Mouse (Mus musculus) gastrocnemius, adult 2 months (tissue): Measurements from ENCODE around the gene Ldah. TPM values are rescaled to one million over a fixed set of nuclear protein-coding genes. Genes with fewer than 3 reads are reported as not detected.

ENCODE experiments used
- DNase-seq: peaks from one replicate; pipeline ENCODE4 v3.0.0; 2022
- H3K27ac ChIP-seq: fragments of 200-600 bp; 2 replicates; pipeline ENCODE4 v1.8.1; 2022; ENCODE audit warnings: mild to moderate bottlenecking
- H3K4me3 ChIP-seq: fragments of 200-600 bp; 2 replicates; pipeline ENCODE4 v1.8.1; 2022; ENCODE audit warnings: mild to moderate bottlenecking, moderate library complexity
- CTCF ChIP-seq: fragments of 200-600 bp; IDR thresholded peaks from 2 replicates; pipeline ENCODE4 v1.8.1; 2022; ENCODE audit warnings: antibody characterized with exemption, mild to moderate bottlenecking, moderate library complexity
- intact Hi-C: fragments of 180-260 bp; cut with DNase I; formaldehyde crosslinking; loops from one replicate; pipeline ENCODE4 v1.15.1; 2025
- total RNA-seq, 2 experiments: library from RNA; stranded (reverse); gene quantifications; 2 replicates each; pipeline ENCODE4 v1.2.3; 2021

Ldah gene
- total RNA-seq, 2 experiments from 2014 or later, result 11.2 to 13.0 TPM

DNA sequence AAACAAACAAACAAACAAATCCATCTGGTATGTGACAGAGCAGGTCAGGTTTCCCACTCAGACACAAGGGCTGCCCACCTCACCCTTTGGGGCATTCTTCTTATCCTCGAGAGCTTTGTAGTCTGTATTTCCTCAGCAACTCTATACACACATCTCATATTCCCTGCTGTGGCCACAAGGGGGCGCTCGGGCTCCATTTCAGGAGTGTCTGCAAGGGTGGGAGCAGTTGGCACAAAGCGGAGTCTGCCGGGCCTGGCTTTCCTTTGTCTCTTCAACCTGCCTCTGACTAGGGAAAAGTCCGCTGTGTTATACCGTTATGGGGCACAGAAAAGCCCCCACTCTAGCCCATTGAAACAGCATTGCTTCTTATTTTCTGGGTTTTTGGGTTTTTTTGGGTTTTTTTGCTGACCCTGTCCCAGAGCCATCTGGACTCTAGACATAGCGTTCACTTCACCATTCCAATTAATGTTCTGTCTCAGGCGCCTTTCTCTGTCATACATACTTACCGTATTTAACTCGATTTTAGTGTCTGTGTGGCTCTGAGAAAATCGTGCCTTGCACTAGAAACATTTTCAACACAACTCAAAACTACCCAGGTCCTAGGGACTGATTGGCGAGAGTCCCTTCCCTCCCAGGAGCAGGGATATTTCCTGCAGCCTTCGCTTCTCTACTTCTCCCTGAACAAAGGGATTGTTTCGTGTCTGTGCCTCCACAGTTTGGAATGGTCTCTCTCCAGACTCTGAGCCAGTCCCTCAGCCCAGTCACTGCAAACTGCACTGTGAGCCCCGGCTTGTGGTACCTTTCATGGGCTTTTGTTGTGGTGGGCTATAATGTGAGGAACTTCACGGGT is 119.1 kb downstream of the Ldah start:
- intact Hi-C loops, result loop anchor here (1.0 to 2.0 kb wide), 3 partner anchors 14 to 175 kb away; partner anchors contain the start of gene Hs1bp3
- peak; percentile 95 for DNase-seq
- no peak; the same call in none of the 2 replicates for TF ChIP-seq CTCF
- H3K4me3 ChIP-seq, result peak overlapping the region; percentile 20
- H3K27ac ChIP-seq, result peak overlapping the region; percentile 84

DNA sequence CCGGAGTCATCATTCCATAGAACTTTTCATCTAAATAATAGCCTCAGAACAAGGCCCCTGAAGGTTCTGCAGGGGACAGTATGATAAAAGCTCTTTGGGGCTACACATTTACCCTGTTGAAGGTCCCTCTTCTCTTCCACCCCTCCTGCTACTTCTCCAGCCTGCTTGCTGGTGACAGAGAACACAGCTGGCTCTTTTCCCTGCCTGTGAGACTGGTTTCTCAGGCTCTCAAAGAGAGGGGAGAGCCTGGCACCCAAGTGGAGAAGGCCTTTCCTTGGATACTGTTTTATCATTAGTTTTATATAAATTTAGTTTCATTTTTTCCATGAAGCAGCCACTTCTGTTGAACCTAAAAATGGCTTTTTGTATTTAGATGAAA is 119.8 kb downstream of the Ldah start:
- no peak for DNase-seq
- intact Hi-C loops, result loop anchor here (1.0 to 2.0 kb wide), 2 partner anchors 117 to 175 kb away; no protein-coding TSS in a partner anchor
- no peak for TF ChIP-seq CTCF
- H3K27ac ChIP-seq, result peak overlapping the region; percentile 84
- H3K4me3 ChIP-seq, result no peak overlapping the region

- no peak for DNase-seq
- no peak for TF ChIP-seq CTCF
- Histone ChIP-seq H3K27ac (no peak overlapping the region), H3K4me3 (no peak overlapping the region)
- intact Hi-C loops, result no loop called here
Observed at GRCm38 (mm10) chr12:8329236-8329635, 121.3 kb downstream of the Ldah start.

DNA sequence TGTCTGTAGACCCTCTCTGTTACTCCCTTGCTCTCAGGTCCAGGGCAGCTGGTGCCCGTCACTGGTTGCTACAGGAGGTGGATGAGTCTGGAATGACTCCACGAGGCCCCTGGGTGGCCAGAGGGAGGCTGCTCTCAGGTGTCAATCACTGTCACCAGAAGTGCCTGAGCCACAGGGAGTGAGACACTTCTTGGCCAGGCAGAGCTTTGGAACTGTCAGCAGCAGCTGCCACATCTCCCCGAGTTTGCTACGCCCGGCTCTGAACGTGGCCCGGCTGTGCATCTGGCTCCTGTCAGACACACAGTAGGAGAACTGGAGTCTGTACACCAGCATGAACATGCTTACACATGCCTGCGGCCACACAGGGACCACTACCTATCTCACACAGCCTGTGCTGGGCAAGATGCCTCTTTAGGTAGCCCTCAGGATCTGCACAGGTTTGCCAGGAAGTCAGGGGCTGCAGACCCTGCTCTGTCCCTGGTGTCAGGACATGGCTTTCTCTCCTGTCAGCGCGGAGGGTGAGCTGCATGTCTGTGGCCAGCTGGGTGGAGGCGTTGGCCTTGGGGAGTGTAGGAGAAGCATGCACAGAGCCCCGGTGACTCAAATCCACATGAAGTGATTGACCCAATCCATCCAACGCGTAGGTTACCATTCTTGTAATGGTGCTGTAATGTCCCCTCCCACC is 123.7 kb downstream of the Ldah start:
- intact Hi-C loops, result no loop called here
- peak; percentile 81 for DNase-seq
- Histone ChIP-seq H3K27ac (peak overlapping the region; percentile 74), H3K4me3 (no peak overlapping the region)
- no peak for TF ChIP-seq CTCF

GRCm38 (mm10) chr12:8332174-8332542 is 124.3 kb downstream of the Ldah start:
- no peak for DNase-seq
- Histone ChIP-seq H3K4me3 (no peak overlapping the region), H3K27ac (peak overlapping the region; percentile 74; the same call in 1 of the 2 replicates)
- TF ChIP-seq CTCF, result no peak
- intact Hi-C loops, result no loop called here

GRCm38 (mm10) chr12:8333617-8334016 is 125.7 kb downstream of the Ldah start:
- peak overlapping the region; percentile 73 for H3K27ac ChIP-seq

DNA sequence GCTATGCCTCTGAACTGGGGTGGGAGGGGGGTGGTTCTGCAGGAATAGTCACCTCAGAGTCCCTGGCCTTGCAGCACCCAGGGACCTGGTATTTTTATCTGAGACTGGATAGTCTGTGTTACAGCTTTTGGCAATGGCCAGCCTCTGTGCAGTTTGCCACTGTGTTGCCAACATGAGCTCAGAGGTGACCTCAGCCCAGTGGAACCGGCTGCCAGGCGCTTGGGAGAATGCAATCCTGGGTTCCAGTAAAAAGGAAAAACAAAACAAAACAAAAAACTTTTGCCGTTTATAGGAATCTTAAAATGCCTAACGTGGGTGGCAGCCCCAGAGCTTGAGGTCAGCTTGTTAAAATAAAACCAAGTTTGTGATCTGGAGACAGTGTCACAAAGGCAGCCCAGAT is 126.4 kb downstream of the Ldah start:
- TF ChIP-seq CTCF, result no peak
- peak; percentile 83 for DNase-seq

More at GRCm38 (mm10) chr12:8333617-8334016, 125.7 kb downstream of the Ldah start:
- DNase-seq, result no peak
- intact Hi-C loops, result no loop called here
- TF ChIP-seq CTCF, result no peak
- H3K4me3 ChIP-seq, result no peak overlapping the region; the same call in 1 of the 2 replicates

More for the DNA sequence above, 126.4 kb downstream of the Ldah start:
- Histone ChIP-seq H3K27ac (peak overlapping the region; percentile 73), H3K4me3 (peak overlapping the region; percentile 28; the same call in 1 of the 2 replicates)
- intact Hi-C loops, result no loop called here

Other genes with a start within 250 kb of the Ldah start
- under 1 TPM in 1 of 2 experiments, not detected in 1; 0.06 TPM for gene Apob, start 230.5 kb upstream of the Ldah start, total RNA-seq
- gene Gdf7, start 93.8 kb downstream of the Ldah start, total RNA-seq, result not detected
- 1 to 10 TPM; 6.1 to 7.7 TPM for gene Hs1bp3, start 105.3 kb downstream of the Ldah start, total RNA-seq